Mouse (Mus musculus) kidney, adult 2 months (tissue): ENCODE results near the gene Cdk5rap2.

Experiments used
- CTCF ChIP-seq: fragments of 200-500 bp; conservative IDR thresholded peaks from 2 replicates; pipeline ENCODE4 v1.5.1; 2011; ENCODE audit warnings: low read depth, mild to moderate bottlenecking, control low read depth, low read length, moderate library complexity, mixed read lengths; ENCODE audit not compliant: insufficient read depth, insufficient read length
- POLR2A ChIP-seq: fragments of 200-500 bp; IDR thresholded peaks from one replicate; pipeline ENCODE4 v1.6.1; 2011; ENCODE audit warnings: low read depth, low read length, control low read depth

DNA sequence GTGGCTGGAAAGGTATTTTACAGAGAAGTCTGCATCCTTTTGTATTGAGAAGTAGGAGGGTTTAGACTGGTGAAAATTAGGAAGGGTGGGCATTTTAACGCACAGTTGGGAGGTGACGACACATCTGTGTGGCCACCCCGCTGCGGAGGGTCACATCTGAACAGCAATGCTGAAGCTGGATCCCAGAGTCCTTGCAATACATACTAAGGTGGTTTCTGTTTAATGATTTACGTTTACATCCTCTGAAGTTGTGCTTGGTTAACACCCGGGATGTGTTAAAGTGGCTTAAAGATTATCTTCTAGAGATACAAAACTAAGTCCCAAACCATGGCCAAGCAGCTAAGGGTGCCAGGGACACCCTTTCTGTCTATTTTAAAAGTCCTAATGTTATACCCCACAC, 171.4 kb downstream of the Cdk5rap2 start:
- TF ChIP-seq CTCF, result no peak
- TF ChIP-seq POLR2A, result no peak
